Mouse (Mus musculus) left cerebral cortex, postnatal 4 days (tissue): ENCODE data around the gene Gm28168. TPM values are rescaled to one million over a fixed set of nuclear protein-coding genes. Genes with fewer than 3 reads are reported as not detected.
"Not testable (repeated sequence)": the region's sequence is repeated elsewhere in the genome, so short reads cannot be mapped to it uniquely, and the experiment has no call there.

ENCODE experiments used
- DNase-seq: peaks from one replicate; pipeline ENCODE4 v3.0.0-alpha.2; 2022
- intact Hi-C: fragments of 180-260 bp; cut with DNase I; formaldehyde crosslinking; loops from one replicate; pipeline ENCODE4 v1.15.1; 2025
- total RNA-seq, 2 experiments: library from RNA; stranded (reverse); gene quantifications; 2 replicates each; pipeline ENCODE4 v1.2.3; 2021

Gm28168 gene
- total RNA-seq: not detected

DNA sequence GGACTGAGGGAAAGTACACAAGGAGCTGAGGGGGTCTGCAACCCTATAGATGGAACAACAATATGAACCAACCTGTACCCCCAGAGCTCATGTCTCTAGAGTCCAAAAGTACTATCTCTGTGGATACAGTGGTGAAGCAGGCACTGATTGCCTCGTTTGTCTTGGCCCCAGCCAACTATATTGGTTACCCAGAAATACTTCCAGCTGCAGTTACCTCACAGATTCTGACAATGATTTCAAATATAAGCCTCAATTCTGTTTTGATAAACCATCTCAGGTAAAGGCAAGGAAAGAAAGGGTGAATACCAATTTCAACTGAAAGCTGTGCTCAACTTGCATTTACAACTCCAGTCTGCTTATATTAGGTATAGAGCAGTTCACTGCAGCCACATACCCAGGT is at the start of gene Gm28168:
Gene Gm28168, plus strand, starts transcription at position 301 of the 400 bp plus-strand sequence.
- DNase-seq, intact Hi-C loops: not testable (repeated sequence)

DNA sequence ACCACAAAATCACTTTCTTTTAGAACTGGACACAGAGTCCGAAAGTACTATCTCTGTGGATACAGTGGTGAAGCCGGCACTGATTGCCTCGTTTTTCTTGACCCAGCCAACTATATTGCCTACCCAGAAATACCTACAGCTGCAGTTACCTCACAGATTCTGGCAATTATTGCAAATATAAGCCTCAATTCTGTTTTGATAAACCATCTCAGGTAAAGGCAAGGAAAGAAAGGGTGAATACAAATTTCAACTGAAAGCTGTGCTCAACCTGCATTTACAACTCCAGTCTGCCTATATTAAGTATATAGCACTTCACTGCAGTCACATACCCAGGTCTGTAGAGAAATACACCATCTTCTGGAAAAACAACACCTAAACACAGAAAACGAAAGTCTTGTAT is 37.8 kb downstream of the Gm28168 start, which contains the start of gene Gm7145:
Gene Gm7145, plus strand, starts transcription at position 301 of the 400 bp plus-strand sequence.
- DNase-seq: no peak
- intact Hi-C loops: no loop called here

Other genes with a start within 250 kb of the Gm28168 start
- gene Gm28363, start 230.9 kb upstream of the Gm28168 start, total RNA-seq: not detected
- gene B020011L13Rik, start 146.9 kb upstream of the Gm28168 start, total RNA-seq: not detected
- gene Gm28360, start 97.9 kb upstream of the Gm28168 start, total RNA-seq: not detected
- not detected for gene Gm7145, start 37.9 kb downstream of the Gm28168 start, total RNA-seq
- not detected for gene Gm29106, start 248.5 kb downstream of the Gm28168 start, total RNA-seq